Mouse (Mus musculus): ENCODE data around the gene Crlf1. TPM values are rescaled to one million over a fixed set of nuclear protein-coding genes. Genes with fewer than 3 reads are reported as not detected.
A peak's percentile ranks its signal among the peaks of the same experiment; 100 is the strongest.

Crlf1 gene
- polyA plus RNA-seq, 1 experiment from 2014 or later: 5.3 TPM

GRCm38 (mm10) chr8:70549412-70550184 is 56.6 kb downstream of the Crlf1 start:
- Histone ChIP-seq H3K27me3 (no peaks in the 10 kb centered on the region), H3K9me3 (no peaks in the 10 kb centered on the region), H3K4me3 (no peak overlapping the region), H3K27ac (replicated peaks) (no peak overlapping the region), H3K4me1 (peaks cover 16% of the 10 kb centered on the region), H3K4me2 (replicated peaks) (no peak overlapping the region), H3K9ac (replicated peaks) (no peak overlapping the region), H3K36me3 (no peaks in the 10 kb centered on the region)
- WGBS: 92% methylated on average over 10 of the region's 10 CpGs
- no peak for ATAC-seq (replicated peaks)

- Histone ChIP-seq H3K9me3 (no peaks in the 10 kb centered on the region), H3K9ac (replicated peaks) (no peak overlapping the region), H3K27me3 (no peaks in the 10 kb centered on the region), H3K4me2 (replicated peaks) (no peak overlapping the region), H3K4me1 (peaks cover 16% of the 10 kb centered on the region), H3K36me3 (no peaks in the 10 kb centered on the region), H3K4me3 (no peak overlapping the region), H3K27ac (replicated peaks) (no peak overlapping the region)
- ATAC-seq (replicated peaks): no peak
- WGBS: 81% methylated on average over 3 of the region's 3 CpGs
These were observed 58.7 kb downstream of the Crlf1 start for GRCm38 (mm10) chr8:70551558-70552161.

GRCm38 (mm10) chr8:70552836-70553235 is 59.9 kb downstream of the Crlf1 start:
- H3K9ac ChIP-seq (replicated peaks): 0 out of 2 replicates have a peak overlapping the region, but pooled peaks have one; percentile 1
- H3K4me3 ChIP-seq: no peak overlapping the region
- no peak overlapping the region for H3K4me2 ChIP-seq (replicated peaks)
- H3K4me1 ChIP-seq: peaks cover 16% of the 10 kb centered on the region
- H3K27me3 ChIP-seq: no peaks in the 10 kb centered on the region
- no peaks in the 10 kb centered on the region for H3K36me3 ChIP-seq
- no peak for ATAC-seq (replicated peaks)
- H3K27ac ChIP-seq (replicated peaks): no peak overlapping the region
- 33% methylated on average over 1 of the region's 1 CpGs for WGBS
- H3K9me3 ChIP-seq: no peaks in the 10 kb centered on the region

Other genes starting within 250 kb of the Crlf1 start
- gene Homer3, start 210.3 kb upstream of the Crlf1 start, polyA plus RNA-seq (2015; fragmentation: Nextera tagmentation; extraction: Ambion mirVana): 52.5 and 55.7 TPM in 2 replicates
- gene Ddx49, start 190.7 kb upstream of the Crlf1 start, polyA plus RNA-seq (2015; fragmentation: Nextera tagmentation; extraction: Ambion mirVana): 52.2 and 53.8 TPM in 2 replicates
- 266 and 271 TPM in 2 replicates for gene Cope, start 190.6 kb upstream of the Crlf1 start, polyA plus RNA-seq (2015; fragmentation: Nextera tagmentation; extraction: Ambion mirVana)
- 31.3 and 31.9 TPM in 2 replicates for gene Cers1, start 177.4 kb upstream of the Crlf1 start, polyA plus RNA-seq (2015; fragmentation: Nextera tagmentation; extraction: Ambion mirVana)
- gene Gdf1, start 163.3 kb upstream of the Crlf1 start, polyA plus RNA-seq (2015; fragmentation: Nextera tagmentation; extraction: Ambion mirVana): 0.87 and 5.1 TPM in 2 replicates
- 17.5 and 17.8 TPM in 2 replicates for gene Upf1, start 139.9 kb upstream of the Crlf1 start, polyA plus RNA-seq (2015; fragmentation: Nextera tagmentation; extraction: Ambion mirVana)
- 0.14 TPM in 1 of 2 replicates, not detected in the other for gene Comp, start 119.6 kb upstream of the Crlf1 start, polyA plus RNA-seq (2015; fragmentation: Nextera tagmentation; extraction: Ambion mirVana)
- 41.0 and 42.2 TPM in 2 replicates for gene Crtc1, start 53.6 kb upstream of the Crlf1 start, polyA plus RNA-seq (2015; fragmentation: Nextera tagmentation; extraction: Ambion mirVana)
- 19.3 and 21.4 TPM in 2 replicates for gene Klhl26, start 16.2 kb upstream of the Crlf1 start, polyA plus RNA-seq (2015; fragmentation: Nextera tagmentation; extraction: Ambion mirVana)
- gene Tmem59l, start 5.8 kb upstream of the Crlf1 start, polyA plus RNA-seq (2015; fragmentation: Nextera tagmentation; extraction: Ambion mirVana): 70.2 and 75.0 TPM in 2 replicates
- 164 and 176 TPM in 2 replicates for gene Rex1bd, start 13.6 kb downstream of the Crlf1 start, polyA plus RNA-seq (2015; fragmentation: Nextera tagmentation; extraction: Ambion mirVana)
- 724 and 839 TPM in 2 replicates for gene Uba52, start 17.6 kb downstream of the Crlf1 start, polyA plus RNA-seq (2015; fragmentation: Nextera tagmentation; extraction: Ambion mirVana)
- 433 and 440 TPM in 2 replicates for gene Fkbp8, start 34.6 kb downstream of the Crlf1 start, polyA plus RNA-seq (2015; fragmentation: Nextera tagmentation; extraction: Ambion mirVana)
- gene Kxd1, start 34.8 kb downstream of the Crlf1 start, polyA plus RNA-seq (2015; fragmentation: Nextera tagmentation; extraction: Ambion mirVana): 49.8 and 50.2 TPM in 2 replicates
- 17.4 and 19.2 TPM in 2 replicates for gene Ell, start 46.3 kb downstream of the Crlf1 start, polyA plus RNA-seq (2015; fragmentation: Nextera tagmentation; extraction: Ambion mirVana)
- gene Isyna1, start 101.2 kb downstream of the Crlf1 start, polyA plus RNA-seq (2015; fragmentation: Nextera tagmentation; extraction: Ambion mirVana): 116 TPM in 2 replicates
- 114 TPM in 2 replicates for gene Ssbp4, start 115.7 kb downstream of the Crlf1 start, polyA plus RNA-seq (2015; fragmentation: Nextera tagmentation; extraction: Ambion mirVana)
- gene Lrrc25, start 123.0 kb downstream of the Crlf1 start, polyA plus RNA-seq (2015; fragmentation: Nextera tagmentation; extraction: Ambion mirVana): 0.74 and 1.3 TPM in 2 replicates
- gene Gdf15, start 139.3 kb downstream of the Crlf1 start, polyA plus RNA-seq (2015; fragmentation: Nextera tagmentation; extraction: Ambion mirVana): not detected in 2 replicates
- 63.6 and 70.2 TPM in 2 replicates for gene Pgpep1, start 167.2 kb downstream of the Crlf1 start, polyA plus RNA-seq (2015; fragmentation: Nextera tagmentation; extraction: Ambion mirVana)
- gene Lsm4, start 180.1 kb downstream of the Crlf1 start, polyA plus RNA-seq (2015; fragmentation: Nextera tagmentation; extraction: Ambion mirVana): 211 and 228 TPM in 2 replicates
- 89.0 and 96.0 TPM in 2 replicates for gene Jund, start 205.8 kb downstream of the Crlf1 start, polyA plus RNA-seq (2015; fragmentation: Nextera tagmentation; extraction: Ambion mirVana)
- 0.13 and 0.14 TPM in 2 replicates for gene Iqcn, start 210.3 kb downstream of the Crlf1 start, polyA plus RNA-seq (2015; fragmentation: Nextera tagmentation; extraction: Ambion mirVana)
- gene Gm3336, start 225.4 kb downstream of the Crlf1 start, polyA plus RNA-seq (2015; fragmentation: Nextera tagmentation; extraction: Ambion mirVana): not detected in 2 replicates
- gene Pde4c, start 230.6 kb downstream of the Crlf1 start, polyA plus RNA-seq (2015; fragmentation: Nextera tagmentation; extraction: Ambion mirVana): 0.13 and 0.22 TPM in 2 replicates

Measured in forebrain, embryonic 15.5 days (tissue).